Mouse (Mus musculus): ENCODE results near the gene Ehmt2. TPM values are rescaled to one million over a fixed set of nuclear protein-coding genes. Genes with fewer than 3 reads are reported as not detected.

The Ehmt2 gene
- polyA plus RNA-seq (2015; fragmentation: Nextera tagmentation; extraction: Ambion mirVana): 35.8 and 40.3 TPM in 2 replicates

GRCm38 (mm10) chr17:34898160-34898586 lies at the start of gene Ehmt2, which contains the start of gene C2:
TSS of gene Ehmt2 (plus strand) at chr17:34898469.
TSS of gene C2 (minus strand) at chr17:34898265.
- WGBS: under 1% methylated on average over 32 of the region's 44 CpGs
- Histone ChIP-seq H3K36me3 (ENCODE audit: control insufficient read depth, insufficient read depth) (peaks cover 11% of the 10 kb centered on the region), H3K4me2 (replicated peaks; ENCODE audit: low read depth) (peak within 1 kb of the TSS; percentile 84), H3K9ac (ENCODE audit: low read depth, low read length) (peak within 1 kb of the TSS; percentile 93), H3K4me1 (replicated peaks; ENCODE audit: control insufficient read depth, insufficient read depth, low read length) (no peaks in the 10 kb centered on the region), H3K4me3 (ENCODE audit: low read depth, low read length) (peak within 1 kb of the TSS; percentile 95), H3K27me3 (replicated peaks; ENCODE audit: control insufficient read depth, insufficient read depth, low read length) (no peaks in the 10 kb centered on the region), H3K27ac (ENCODE audit: low read depth, low read length) (peak within 1 kb of the TSS; percentile 95), H3K9me3 (ENCODE audit: control insufficient read depth) (no peaks in the 10 kb centered on the region)
- no peak for TF ChIP-seq CTCF (IDR thresholded peaks at IDR 0.05; ENCODE audit: low read depth)
- ATAC-seq: peak; percentile 45

- WGBS: under 1% methylated on average over 62 of the region's 65 CpGs
- Histone ChIP-seq H3K36me3 (ENCODE audit: control insufficient read depth, insufficient read depth) (peaks cover 55% of the 10 kb centered on the region), H3K4me1 (replicated peaks; ENCODE audit: control insufficient read depth, insufficient read depth, low read length) (peaks cover 8% of the 10 kb centered on the region; the same call in 1 of the 2 replicates), H3K27ac (ENCODE audit: low read depth, low read length) (peak within 1 kb of the TSS; percentile 24), H3K4me3 (ENCODE audit: low read depth, low read length) (peak within 1 kb of the TSS; percentile 70), H3K27me3 (replicated peaks; ENCODE audit: control insufficient read depth, insufficient read depth, low read length) (no peaks in the 10 kb centered on the region), H3K4me2 (replicated peaks; ENCODE audit: low read depth) (peak within 1 kb of the TSS; percentile 87), H3K9me3 (ENCODE audit: control insufficient read depth) (no peaks in the 10 kb centered on the region), H3K9ac (ENCODE audit: low read depth, low read length) (peak within 1 kb of the TSS; percentile 69)
- ATAC-seq: peak; percentile 97
- TF ChIP-seq CTCF (IDR thresholded peaks at IDR 0.05; ENCODE audit: low read depth): peak; percentile 45
Observed at GRCm38 (mm10) chr17:34849722-34850516, 48.4 kb upstream of the Ehmt2 start, which contains the start of the genes Skiv2l and Nelfe. TSS of gene Skiv2l (minus strand) at chr17:34850210. TSS of gene Nelfe (plus strand) at chr17:34850391.

GRCm38 (mm10) chr17:34850517-34851125 lies 47.6 kb upstream of the Ehmt2 start:
- no peaks in the 10 kb centered on the region for H3K9me3 ChIP-seq (ENCODE audit: control insufficient read depth)
- peaks cover 8% of the 10 kb centered on the region; the same call in 1 of the 2 replicates for H3K4me1 ChIP-seq (replicated peaks; ENCODE audit: control insufficient read depth, insufficient read depth, low read length)
- H3K4me3 ChIP-seq (ENCODE audit: low read depth, low read length): peak overlapping the region; percentile 70
- H3K36me3 ChIP-seq (ENCODE audit: control insufficient read depth, insufficient read depth): peaks cover 54% of the 10 kb centered on the region
- peak overlapping the region; percentile 69 for H3K9ac ChIP-seq (ENCODE audit: low read depth, low read length)
- H3K27ac ChIP-seq (ENCODE audit: low read depth, low read length): peak overlapping the region; percentile 24
- under 1% methylated on average over 25 of the region's 25 CpGs for WGBS
- TF ChIP-seq CTCF (IDR thresholded peaks at IDR 0.05; ENCODE audit: low read depth): 0 out of 2 replicates have a peak, but pooled peaks have one; percentile 7
- peak overlapping the region; percentile 87 for H3K4me2 ChIP-seq (replicated peaks; ENCODE audit: low read depth)
- no peaks in the 10 kb centered on the region for H3K27me3 ChIP-seq (replicated peaks; ENCODE audit: control insufficient read depth, insufficient read depth, low read length)
- ATAC-seq: peak; percentile 62

GRCm38 (mm10) chr17:34853511-34853910 lies 44.8 kb upstream of the Ehmt2 start:
- ATAC-seq: no peak
- 66% methylated on average over 8 of the region's 8 CpGs for WGBS
- Histone ChIP-seq H3K9me3 (ENCODE audit: control insufficient read depth) (no peaks in the 10 kb centered on the region), H3K27me3 (replicated peaks; ENCODE audit: control insufficient read depth, insufficient read depth, low read length) (no peaks in the 10 kb centered on the region), H3K4me3 (ENCODE audit: low read depth, low read length) (no peak overlapping the region), H3K36me3 (ENCODE audit: control insufficient read depth, insufficient read depth) (peaks cover 56% of the 10 kb centered on the region), H3K9ac (ENCODE audit: low read depth, low read length) (no peak overlapping the region), H3K4me1 (replicated peaks; ENCODE audit: control insufficient read depth, insufficient read depth, low read length) (peaks cover 8% of the 10 kb centered on the region; the same call in 1 of the 2 replicates), H3K4me2 (replicated peaks; ENCODE audit: low read depth) (no peak overlapping the region), H3K27ac (ENCODE audit: low read depth, low read length) (no peak overlapping the region)
- TF ChIP-seq CTCF (IDR thresholded peaks at IDR 0.05; ENCODE audit: low read depth): no peak

GRCm38 (mm10) chr17:34854761-34855160 lies 43.5 kb upstream of the Ehmt2 start:
- Histone ChIP-seq H3K4me1 (replicated peaks; ENCODE audit: control insufficient read depth, insufficient read depth, low read length) (peaks cover 3% of the 10 kb centered on the region; the same call in 1 of the 2 replicates), H3K4me3 (ENCODE audit: low read depth, low read length) (no peak overlapping the region), H3K4me2 (replicated peaks; ENCODE audit: low read depth) (no peak overlapping the region), H3K27ac (ENCODE audit: low read depth, low read length) (no peak overlapping the region), H3K9ac (ENCODE audit: low read depth, low read length) (no peak overlapping the region), H3K27me3 (replicated peaks; ENCODE audit: control insufficient read depth, insufficient read depth, low read length) (no peaks in the 10 kb centered on the region), H3K9me3 (ENCODE audit: control insufficient read depth) (no peaks in the 10 kb centered on the region), H3K36me3 (ENCODE audit: control insufficient read depth, insufficient read depth) (peaks cover 63% of the 10 kb centered on the region)
- 44% methylated on average over 3 of the region's 3 CpGs for WGBS
- no peak for ATAC-seq
- no peak for TF ChIP-seq CTCF (IDR thresholded peaks at IDR 0.05; ENCODE audit: low read depth)

- no peak overlapping the region; the same call in 1 of the 2 replicates for H3K27ac ChIP-seq (ENCODE audit: low read depth, low read length)
- H3K4me2 ChIP-seq (replicated peaks; ENCODE audit: low read depth): no peak overlapping the region
- no peak overlapping the region for H3K9ac ChIP-seq (ENCODE audit: low read depth, low read length)
- no peak for ATAC-seq
- H3K9me3 ChIP-seq (ENCODE audit: control insufficient read depth): no peaks in the 10 kb centered on the region
- H3K4me1 ChIP-seq (replicated peaks; ENCODE audit: control insufficient read depth, insufficient read depth, low read length): peaks cover 3% of the 10 kb centered on the region; the same call in 1 of the 2 replicates
- H3K4me3 ChIP-seq (ENCODE audit: low read depth, low read length): no peak overlapping the region
- H3K27me3 ChIP-seq (replicated peaks; ENCODE audit: control insufficient read depth, insufficient read depth, low read length): no peaks in the 10 kb centered on the region
- WGBS: 33% methylated on average over 3 of the region's 3 CpGs
- peak; percentile 92 for TF ChIP-seq CTCF (IDR thresholded peaks at IDR 0.05; ENCODE audit: low read depth)
- H3K36me3 ChIP-seq (ENCODE audit: control insufficient read depth, insufficient read depth): peaks cover 70% of the 10 kb centered on the region
Observed at GRCm38 (mm10) chr17:34855825-34856224, 42.4 kb upstream of the Ehmt2 start.
